Mouse (Mus musculus): ENCODE data around the gene Enox1.

- TF ChIP-seq POLR2A (IDR thresholded peaks at IDR 0.05; ENCODE audit: low read depth, low read length) (no peak), CTCF (IDR thresholded peaks at IDR 0.05; ENCODE audit: extremely low read depth, insufficient read depth, insufficient read length, insufficient replicate concordance) (no peak)
These were observed 8.9 kb upstream of the Enox1 start for GRCm38 (mm10) chr14:77147635-77148034.

All from spleen, adult 2 months (tissue).